Mouse (Mus musculus) midbrain, embryonic 11.5 days (tissue): Measurements from ENCODE around the gene Trim80. TPM values are rescaled to one million over a fixed set of nuclear protein-coding genes. Genes with fewer than 3 reads are reported as not detected.
"Not testable (repeated sequence)": the region's sequence is repeated elsewhere in the genome, so short reads cannot be mapped to it uniquely, and the experiment has no call there.

Source experiments
- ATAC-seq: fragments of 200-750 bp; cut with Nextera tagmentation; 2 replicates; pipeline ENCODE4 v1.8.0; 2017; ENCODE audit warnings: moderate TSS enrichment, moderate library complexity; ENCODE audit not compliant: low FRiP score
- DNase-seq: peaks from one replicate; pipeline ENCODE4 v3.0.0; 2015; ENCODE audit warnings: low spot score; ENCODE audit errors: missing footprints
- H3K27ac ChIP-seq: fragments of 300-500 bp; sonication (generic); 2 replicates; pipeline ENCODE4 v1.5.1; 2014; ENCODE audit warnings: low read depth, low read length
- H3K27me3 ChIP-seq: fragments of 300-500 bp; sonication (generic); 2 replicates; pipeline ENCODE4 v1.6.1; 2014; ENCODE audit warnings: mild to moderate bottlenecking, low read length, moderate library complexity, mixed read lengths; ENCODE audit not compliant: control insufficient read depth, insufficient read depth
- H3K36me3 ChIP-seq: fragments of 300-500 bp; sonication (generic); 2 replicates; pipeline ENCODE4 v1.6.1; 2014; ENCODE audit warnings: mild to moderate bottlenecking, low read length, moderate library complexity, mixed read lengths; ENCODE audit not compliant: control insufficient read depth, insufficient read depth
- H3K4me1 ChIP-seq: fragments of 300-500 bp; sonication (generic); 2 replicates; pipeline ENCODE4 v1.6.1; 2014; ENCODE audit warnings: low read length; ENCODE audit not compliant: control insufficient read depth, insufficient read depth
- H3K4me2 ChIP-seq: fragments of 300-500 bp; sonication (generic); 2 replicates; pipeline ENCODE4 v1.6.1; 2014; ENCODE audit warnings: mild to moderate bottlenecking, moderate library complexity
- H3K4me3 ChIP-seq: fragments of 300-500 bp; sonication (generic); 2 replicates; pipeline ENCODE4 v1.5.1; 2014; ENCODE audit warnings: low read depth, low read length
- H3K9ac ChIP-seq: fragments of 300-500 bp; sonication (generic); 2 replicates; pipeline ENCODE4 v1.6.1; 2014; ENCODE audit warnings: low read length
- H3K9me3 ChIP-seq: fragments of 300-500 bp; sonication (generic); 2 replicates; pipeline ENCODE4 v1.6.1; 2016; ENCODE audit warnings: low read length; ENCODE audit not compliant: control insufficient read depth
- WGBS: fragments of 180-500 bp; shearing (Covaris S2); extraction: QIAGEN DNeasy Blood & Tissue Kit; methylation state at CpG from one replicate; pipeline ENCODE4 v1.1.7; 2014; 5-methylcytosine and 5-hydroxymethylcytosine counted together
- polyA plus RNA-seq: library from polyadenylated mRNA; unstranded; fragments of >200 nt; fragmentation: Nextera tagmentation; extraction: Ambion mirVana; gene quantifications from 2 replicates; pipeline ENCODE4 v1.2.1, GENCODE M21; 2014

The Trim80 gene
- polyA plus RNA-seq, 1 experiment from 2014 or later, result not detected

DNA sequence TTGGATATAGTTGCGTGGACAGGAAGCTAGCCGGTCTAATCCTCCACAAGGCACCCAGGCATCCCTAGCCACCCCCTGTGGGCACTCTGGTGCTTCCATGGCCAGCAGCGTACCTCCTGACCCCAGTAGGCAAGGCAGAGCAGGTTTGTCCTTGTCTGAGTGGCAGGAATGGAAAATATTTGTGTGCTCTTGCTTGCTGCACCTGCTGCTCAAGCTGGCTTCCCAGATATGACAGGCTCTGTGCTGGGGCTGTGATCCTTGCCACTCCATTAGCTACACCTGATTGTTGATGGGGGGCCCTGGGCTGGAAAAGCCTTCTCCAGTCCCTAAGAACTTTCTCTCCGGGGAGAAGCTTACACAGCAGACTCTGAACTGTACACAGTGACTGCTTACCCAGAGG lies 13.0 kb downstream of the Trim80 start:
- H3K9me3 ChIP-seq, result no peaks in the 10 kb centered on the region
- no peak for ATAC-seq
- H3K4me3 ChIP-seq, result no peak overlapping the region
- WGBS, result 72% methylated on average over 4 of the region's 4 CpGs
- no peaks in the 10 kb centered on the region for H3K4me1 ChIP-seq
- H3K4me2 ChIP-seq, result no peak overlapping the region
- H3K27ac ChIP-seq, result no peak overlapping the region
- no peak overlapping the region for H3K9ac ChIP-seq
- H3K36me3 ChIP-seq, result no peaks in the 10 kb centered on the region
- DNase-seq, result no peak
- H3K27me3 ChIP-seq, result no peaks in the 10 kb centered on the region

DNA sequence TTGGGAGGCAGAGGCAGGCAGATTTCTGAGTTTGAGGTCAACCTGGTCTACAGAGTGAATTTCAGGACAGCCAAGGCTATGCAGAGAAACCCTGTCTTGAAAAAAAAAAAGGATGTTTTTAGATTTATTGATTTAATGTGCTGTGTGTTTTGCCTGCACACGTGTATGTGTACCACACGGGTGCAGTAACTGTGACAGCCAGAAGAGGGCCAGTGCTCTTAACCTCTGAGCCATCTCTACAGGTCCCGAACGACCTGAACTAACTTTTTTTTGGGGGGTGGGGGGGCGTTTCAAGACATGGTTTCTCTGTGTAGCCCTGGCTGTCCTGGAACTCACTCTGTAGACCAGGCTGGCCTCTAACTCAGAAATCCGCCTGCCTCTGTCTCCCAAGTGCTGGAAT lies 14.5 kb downstream of the Trim80 start:
- WGBS, result 85% methylated on average over 6 of the region's 6 CpGs
- ATAC-seq, H3K4me3 ChIP-seq, H3K4me2 ChIP-seq, H3K27ac ChIP-seq, H3K36me3 ChIP-seq, H3K9ac ChIP-seq, H3K9me3 ChIP-seq, H3K27me3 ChIP-seq, DNase-seq, H3K4me1 ChIP-seq: not testable (repeated sequence)

DNA sequence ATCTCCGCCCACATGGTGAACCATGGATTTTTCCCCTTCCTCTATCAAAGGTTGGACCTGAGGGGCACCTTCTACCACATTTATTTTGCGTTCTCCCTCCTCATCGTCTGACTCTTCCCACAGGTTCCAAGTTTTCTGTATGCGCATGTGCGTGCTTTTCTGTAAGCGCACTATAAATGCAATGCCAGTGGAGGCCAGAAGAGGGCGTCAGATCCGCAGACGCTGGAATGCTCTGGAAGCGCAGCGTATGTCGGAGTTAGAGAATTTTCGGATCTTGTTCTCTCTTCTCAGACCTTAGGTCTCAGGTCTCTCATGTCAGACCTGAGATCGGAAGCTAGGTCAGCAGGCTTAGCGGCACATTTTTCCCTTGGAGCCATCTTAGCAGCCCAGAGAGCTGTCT lies 15.3 kb downstream of the Trim80 start:
- Histone ChIP-seq H3K27me3 (no peaks in the 10 kb centered on the region), H3K9me3 (no peaks in the 10 kb centered on the region), H3K9ac (no peak overlapping the region), H3K4me1 (no peaks in the 10 kb centered on the region), H3K27ac (no peak overlapping the region), H3K4me2 (no peak overlapping the region), H3K36me3 (no peaks in the 10 kb centered on the region), H3K4me3 (no peak overlapping the region)
- 87% methylated on average over 15 of the region's 15 CpGs for WGBS
- DNase-seq, result no peak
- no peak for ATAC-seq

DNA sequence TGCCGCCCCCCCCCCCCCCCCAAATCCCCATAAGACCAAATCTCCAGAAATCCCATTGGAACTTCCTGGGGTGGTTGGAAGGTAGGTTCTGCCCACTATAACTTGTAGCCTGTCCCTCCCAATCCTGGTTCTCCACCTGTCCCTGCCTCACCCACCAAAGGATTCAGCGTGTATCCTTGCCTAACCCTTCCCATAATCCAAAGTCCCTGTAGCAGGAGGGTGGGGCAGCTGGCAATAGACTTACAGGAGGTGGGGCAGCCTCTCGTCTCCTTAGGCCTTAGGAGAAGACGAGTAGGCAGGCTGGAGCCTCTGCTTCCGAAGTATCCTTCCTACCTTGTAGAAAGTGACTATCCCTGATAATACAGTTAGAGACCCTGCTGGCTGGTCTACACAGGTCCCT lies 15.8 kb downstream of the Trim80 start:
- no peak for DNase-seq
- H3K27ac ChIP-seq, result no peak overlapping the region
- no peaks in the 10 kb centered on the region for H3K4me1 ChIP-seq
- no peaks in the 10 kb centered on the region for H3K36me3 ChIP-seq
- H3K9ac ChIP-seq, result no peak overlapping the region
- WGBS, result 80% methylated on average over 5 of the region's 5 CpGs
- no peaks in the 10 kb centered on the region for H3K9me3 ChIP-seq
- no peak overlapping the region for H3K4me2 ChIP-seq
- ATAC-seq, result no peak
- no peak overlapping the region for H3K4me3 ChIP-seq
- no peaks in the 10 kb centered on the region for H3K27me3 ChIP-seq

DNA sequence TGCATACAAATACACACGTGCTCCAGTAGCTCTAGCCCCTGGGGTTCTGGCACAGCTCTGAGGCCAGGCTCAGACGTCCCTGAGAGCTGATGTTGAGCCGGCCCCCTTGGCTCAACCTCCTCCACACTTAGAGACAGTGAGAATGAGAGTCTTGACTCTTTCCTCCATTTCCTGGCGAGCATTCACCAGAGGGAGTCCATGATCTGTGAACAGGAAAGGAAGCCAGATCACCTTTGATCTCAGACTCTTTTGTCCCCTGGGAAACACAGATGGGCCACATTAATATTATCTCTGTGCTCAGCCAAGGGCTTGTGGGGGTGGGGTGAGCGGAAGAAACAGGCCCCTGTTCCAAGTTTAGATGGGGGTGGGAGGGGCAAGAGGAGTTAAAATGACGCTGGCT lies 17.1 kb downstream of the Trim80 start:
- WGBS, result 38% methylated on average over 6 of the region's 6 CpGs

DNA sequence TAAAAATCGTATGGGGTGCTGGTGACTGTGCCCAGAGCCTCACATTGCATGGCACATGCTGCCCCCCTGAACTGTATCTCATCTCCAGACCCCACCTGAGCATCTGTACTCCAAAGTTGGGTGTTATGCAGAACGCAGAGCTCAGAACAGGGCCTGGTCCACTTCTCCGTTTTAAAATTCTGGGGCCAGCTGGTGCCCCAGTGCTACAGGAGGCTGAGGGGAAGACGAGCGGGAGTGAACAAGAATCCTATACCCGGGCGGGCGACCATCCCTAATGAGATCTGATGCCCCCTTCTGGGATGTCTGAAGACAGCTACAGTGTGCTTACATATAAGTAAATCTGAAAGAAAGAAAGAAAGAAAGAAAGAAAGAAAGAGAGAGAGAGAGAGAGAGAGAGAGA lies 20.6 kb downstream of the Trim80 start:
- H3K27me3 ChIP-seq, result no peaks in the 10 kb centered on the region
- no peaks in the 10 kb centered on the region for H3K4me1 ChIP-seq
- no peak for ATAC-seq
- no peaks in the 10 kb centered on the region for H3K9me3 ChIP-seq
- WGBS, result 18% methylated on average over 8 of the region's 8 CpGs
- no peak overlapping the region for H3K4me3 ChIP-seq
- DNase-seq, result no peak
- H3K4me2 ChIP-seq, result no peak overlapping the region
- no peaks in the 10 kb centered on the region for H3K36me3 ChIP-seq
- H3K27ac ChIP-seq, result no peak overlapping the region
- H3K9ac ChIP-seq, result no peak overlapping the region

More for the DNA sequence above, 17.1 kb downstream of the Trim80 start:
- no peak overlapping the region for H3K27ac ChIP-seq
- ATAC-seq, result no peak
- no peak overlapping the region for H3K4me2 ChIP-seq
- no peaks in the 10 kb centered on the region for H3K27me3 ChIP-seq
- DNase-seq, result no peak
- no peak overlapping the region for H3K9ac ChIP-seq
- no peak overlapping the region for H3K4me3 ChIP-seq
- no peaks in the 10 kb centered on the region for H3K9me3 ChIP-seq
- H3K4me1 ChIP-seq, result no peaks in the 10 kb centered on the region
- H3K36me3 ChIP-seq, result no peaks in the 10 kb centered on the region

DNA sequence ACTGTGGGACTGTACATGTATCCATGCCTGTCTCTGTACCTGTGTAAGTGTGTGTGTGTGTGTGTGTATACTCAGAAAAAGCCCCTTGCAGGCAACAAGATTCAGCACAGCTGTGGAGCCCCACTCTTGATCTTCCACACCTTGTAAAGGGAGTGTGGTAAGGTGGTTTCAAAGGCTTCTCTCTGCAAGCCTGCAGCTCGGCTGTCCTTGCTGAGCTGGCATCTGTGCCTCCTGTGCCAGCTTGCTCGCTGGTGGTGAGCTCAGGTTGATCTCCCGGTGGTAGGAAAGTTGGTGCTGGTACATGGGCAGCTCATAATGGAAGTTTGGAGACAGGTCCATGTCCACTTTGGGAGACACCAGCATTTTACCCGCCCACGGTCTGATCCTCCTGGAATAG lies 21.5 kb downstream of the Trim80 start:
- Histone ChIP-seq H3K9me3 (no peaks in the 10 kb centered on the region), H3K27me3 (no peaks in the 10 kb centered on the region), H3K4me1 (no peaks in the 10 kb centered on the region), H3K4me2 (no peak overlapping the region), H3K36me3 (no peaks in the 10 kb centered on the region), H3K4me3 (no peak overlapping the region), H3K27ac (no peak overlapping the region), H3K9ac (no peak overlapping the region)
- ATAC-seq, result no peak
- 77% methylated on average over 5 of the region's 5 CpGs for WGBS
- no peak for DNase-seq

DNA sequence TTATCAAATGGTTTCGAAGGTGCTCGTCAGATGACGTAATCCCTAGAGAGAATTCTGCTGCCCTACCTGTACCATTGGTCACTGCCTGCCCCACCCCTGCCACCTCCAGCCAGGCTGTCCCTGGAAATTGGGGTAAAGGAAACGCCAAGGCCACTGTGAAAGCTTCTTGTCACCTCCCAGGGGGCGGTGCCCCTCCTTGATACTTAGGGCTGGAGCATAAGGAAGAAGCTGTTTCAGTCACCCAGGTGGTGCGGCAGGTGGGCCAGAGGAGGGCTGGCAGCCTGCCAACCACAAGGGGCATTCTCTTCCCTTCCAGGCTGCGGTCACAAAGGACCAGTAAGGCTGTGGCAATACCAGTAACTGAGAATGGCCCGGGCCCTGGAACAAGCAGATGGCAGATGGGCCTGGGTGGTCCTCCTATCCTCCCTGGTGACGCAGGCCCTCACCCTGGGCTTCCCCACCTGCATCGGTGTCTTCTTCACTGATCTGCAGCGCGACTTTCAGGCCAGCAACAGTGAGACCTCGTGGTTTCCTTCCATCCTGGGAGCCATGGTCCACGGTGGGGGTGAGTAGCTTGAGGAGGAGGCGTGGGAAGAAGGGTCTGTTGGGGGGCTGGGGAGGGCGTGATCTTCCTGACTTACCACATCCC lies 22.0 kb downstream of the Trim80 start, which contains the start of gene Slc16a5:
TSS of gene Slc16a5 (plus strand) at position 232 of the 649 bp plus-strand sequence.
- no peak for DNase-seq
- Histone ChIP-seq H3K4me2 (no peak within 1 kb of the TSS), H3K4me1 (no peaks in the 10 kb centered on the region), H3K36me3 (no peaks in the 10 kb centered on the region), H3K27me3 (no peaks in the 10 kb centered on the region), H3K4me3 (no peak within 1 kb of the TSS), H3K9me3 (no peaks in the 10 kb centered on the region), H3K9ac (no peak within 1 kb of the TSS), H3K27ac (no peak within 1 kb of the TSS)
- no peak for ATAC-seq
- WGBS, result 83% methylated on average over 16 of the region's 16 CpGs

DNA sequence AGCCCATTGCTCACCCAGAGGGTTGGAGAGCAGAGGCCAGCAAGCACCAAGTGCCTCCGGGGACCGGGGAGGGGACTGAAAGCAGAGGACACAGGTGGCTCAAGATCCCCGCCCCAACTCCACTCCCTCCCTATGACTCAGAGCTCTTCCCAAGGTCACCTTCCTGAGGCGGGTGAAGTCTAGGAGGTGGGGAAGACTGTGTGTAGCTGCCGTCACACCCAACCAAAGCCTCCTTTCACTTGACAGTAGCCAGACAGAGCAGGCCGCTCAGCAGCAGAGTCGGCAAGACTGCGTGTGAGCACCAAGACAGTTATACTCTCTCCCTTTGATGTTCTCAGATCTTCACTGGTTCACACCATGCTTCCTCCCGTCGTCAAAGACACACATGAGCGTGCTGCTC lies 23.1 kb downstream of the Trim80 start:
- no peak overlapping the region for H3K4me3 ChIP-seq
- no peak overlapping the region for H3K4me2 ChIP-seq
- H3K9ac ChIP-seq, result no peak overlapping the region
- 81% methylated on average over 11 of the region's 11 CpGs for WGBS
- H3K36me3 ChIP-seq, result no peaks in the 10 kb centered on the region
- H3K4me1 ChIP-seq, result no peaks in the 10 kb centered on the region
- no peak for DNase-seq
- no peak overlapping the region for H3K27ac ChIP-seq
- no peaks in the 10 kb centered on the region for H3K9me3 ChIP-seq
- ATAC-seq, result no peak
- no peaks in the 10 kb centered on the region for H3K27me3 ChIP-seq
